Mouse (Mus musculus) kidney, adult 2 months (tissue): Measurements from ENCODE around the gene Clcf1. TPM values are rescaled to one million over a fixed set of nuclear protein-coding genes. Genes with fewer than 3 reads are reported as not detected.

Experiments
- DNase-seq: peaks from one replicate; pipeline ENCODE4 v3.0.0; 2021
- H3K27ac ChIP-seq: fragments of 200-500 bp; 2 replicates; pipeline ENCODE4 v1.5.1; 2012; ENCODE audit warnings: low read depth, low read length, control low read depth, inconsistent platforms; ENCODE audit not compliant: insufficient read depth
- H3K27me3 ChIP-seq: fragments of 200-500 bp; replicated peaks from 2 replicates; pipeline ENCODE4 v1.6.1; 2012; ENCODE audit warnings: mild to moderate bottlenecking, moderate library complexity, low read length, inconsistent platforms; ENCODE audit not compliant: control insufficient read depth, insufficient read depth
- H3K36me3 ChIP-seq: fragments of 200-500 bp; 2 replicates; pipeline ENCODE4 v1.6.1; 2012; ENCODE audit warnings: mild to moderate bottlenecking, moderate library complexity, low read length, inconsistent platforms; ENCODE audit not compliant: control insufficient read depth, insufficient read depth
- H3K4me1 ChIP-seq: fragments of 200-500 bp; 2 replicates; pipeline ENCODE4 v1.6.1; 2011; ENCODE audit warnings: low read length; ENCODE audit not compliant: control insufficient read depth, insufficient read depth
- H3K4me3 ChIP-seq: fragments of 200-500 bp; 2 replicates; pipeline ENCODE4 v1.5.1; 2011; ENCODE audit warnings: mild to moderate bottlenecking, low read depth, low read length, control low read depth; ENCODE audit not compliant: insufficient read depth
- CTCF ChIP-seq: fragments of 200-500 bp; conservative IDR thresholded peaks from 2 replicates; pipeline ENCODE4 v1.5.1; 2011; ENCODE audit warnings: low read depth, mild to moderate bottlenecking, control low read depth, low read length, moderate library complexity, mixed read lengths; ENCODE audit not compliant: insufficient read depth, insufficient read length
- POLR2A ChIP-seq: fragments of 200-500 bp; IDR thresholded peaks from one replicate; pipeline ENCODE4 v1.6.1; 2011; ENCODE audit warnings: low read depth, low read length, control low read depth
- WGBS: fragments of 180-500 bp; shearing (Covaris S2); methylation state at CpG from one replicate; pipeline ENCODE4 v1.1.7; 2018; 5-methylcytosine and 5-hydroxymethylcytosine counted together
- polyA plus RNA-seq: library from polyadenylated mRNA; depleted of rRNA; stranded (reverse); fragments of >200 nt; gene quantifications from 2 replicates; pipeline ENCODE4 v1.2.3, GENCODE M21; 2012

Clcf1 gene
- polyA plus RNA-seq, 1 experiment: 13.6 TPM

DNA sequence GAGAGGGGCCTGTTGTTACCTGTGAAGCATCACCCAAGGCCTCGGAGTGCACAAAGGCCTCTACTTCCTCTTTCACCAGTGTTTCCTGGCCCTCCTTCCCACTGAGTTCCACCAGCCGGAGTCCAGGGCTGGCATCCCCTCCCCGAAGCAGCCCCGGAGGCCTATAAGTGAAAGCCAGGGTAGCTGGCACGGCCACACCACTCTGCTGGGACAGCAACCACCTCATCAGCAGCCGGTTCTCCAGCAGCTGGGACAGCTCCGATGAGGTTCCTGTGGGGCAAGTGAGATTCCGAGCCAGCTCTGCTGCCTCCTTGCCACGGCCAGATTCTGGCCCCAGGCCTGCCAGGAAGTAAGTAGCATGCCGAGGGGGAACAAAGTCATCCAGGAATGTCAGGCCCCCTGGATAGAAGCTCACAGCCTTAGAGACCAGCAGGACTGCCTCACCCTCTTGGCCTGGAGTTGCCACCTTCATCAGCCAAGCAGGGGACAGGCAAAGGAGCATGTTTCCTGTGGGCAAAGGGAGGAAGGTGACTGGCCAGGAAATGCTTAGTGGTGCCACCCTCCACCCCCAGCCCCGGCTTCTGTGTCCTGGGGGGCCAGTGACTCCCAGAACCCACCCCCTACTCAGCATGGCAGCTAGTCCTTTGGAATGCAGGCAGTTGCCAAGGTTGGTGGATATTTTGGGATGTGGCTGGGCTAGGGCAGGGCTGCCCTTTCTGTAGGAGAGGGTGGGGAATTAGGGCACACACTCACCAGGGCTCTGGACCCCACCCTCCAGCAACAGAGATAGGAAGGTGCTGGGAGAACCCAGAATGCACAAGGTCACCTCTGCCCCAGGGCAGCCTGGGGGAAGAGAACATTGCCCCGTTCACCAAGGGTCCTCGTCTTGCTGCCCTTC lies 42.4 kb upstream of the Clcf1 start:
- H3K27me3 ChIP-seq: no peaks in the 10 kb centered on the region
- no peak for DNase-seq
- no peak for TF ChIP-seq CTCF
- TF ChIP-seq POLR2A: no peak
- H3K4me3 ChIP-seq: no peak overlapping the region
- H3K4me1 ChIP-seq: peaks cover 5% of the 10 kb centered on the region; the same call in 1 of the 2 replicates
- H3K27ac ChIP-seq: peak overlapping the region; percentile 48
- no peaks in the 10 kb centered on the region for H3K36me3 ChIP-seq
- WGBS: 53% methylated on average over 13 of the region's 13 CpGs

DNA sequence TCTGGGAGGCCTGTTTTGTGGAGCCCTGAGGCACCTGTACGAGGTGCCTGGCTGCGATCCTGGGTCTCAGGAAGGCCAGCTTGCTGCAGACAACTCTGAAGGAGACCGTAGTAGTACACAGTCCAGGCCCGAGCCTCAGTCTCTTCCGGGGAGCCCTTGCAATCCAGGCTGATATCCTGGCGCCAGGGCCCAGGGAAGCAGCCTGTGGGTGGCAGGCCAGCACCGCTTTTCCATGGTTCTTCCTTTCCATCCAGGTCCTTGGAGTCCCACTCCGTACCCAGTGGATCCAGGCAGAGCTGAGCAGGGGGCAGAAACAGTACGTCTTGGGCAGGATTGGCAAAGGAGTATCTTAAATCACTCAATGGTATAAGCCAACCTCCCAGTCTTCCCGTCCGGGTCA lies 41.1 kb upstream of the Clcf1 start:
- no peaks in the 10 kb centered on the region for H3K36me3 ChIP-seq
- H3K27me3 ChIP-seq: no peaks in the 10 kb centered on the region
- peaks cover 5% of the 10 kb centered on the region; the same call in 1 of the 2 replicates for H3K4me1 ChIP-seq
- DNase-seq: no peak
- no peak overlapping the region for H3K27ac ChIP-seq
- 79% methylated on average over 11 of the region's 11 CpGs for WGBS
- no peak overlapping the region for H3K4me3 ChIP-seq
- TF ChIP-seq POLR2A: no peak
- 0 out of 2 replicates have a peak, but pooled peaks have one; percentile 10 for TF ChIP-seq CTCF

DNA sequence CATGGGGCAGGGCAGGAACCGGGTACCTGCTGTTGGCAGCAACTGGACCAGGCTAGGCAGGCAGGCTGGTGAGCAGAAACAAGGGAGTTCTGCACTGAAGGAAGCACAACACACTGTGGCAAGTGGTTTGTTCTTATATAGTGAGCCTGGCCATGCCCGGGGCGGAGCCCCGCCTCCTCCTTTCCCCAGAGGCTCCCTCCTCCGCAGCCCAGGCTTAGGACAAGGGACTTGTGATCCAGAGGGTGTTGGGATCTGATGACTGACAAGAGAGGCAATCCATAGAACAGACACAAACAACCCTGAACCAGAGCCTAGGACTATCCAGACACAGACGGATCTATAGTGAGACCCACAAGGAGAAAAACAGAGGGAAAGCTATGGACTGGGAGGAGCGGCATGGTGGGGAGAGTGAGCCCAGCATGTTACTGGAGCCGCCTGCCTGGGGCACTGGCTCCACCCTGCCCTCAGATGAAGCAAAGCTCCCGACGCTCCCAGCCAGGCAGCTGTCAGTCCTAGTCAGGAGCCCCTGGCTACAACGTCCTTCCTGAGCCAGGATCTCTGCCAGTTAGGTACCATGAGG lies 38.6 kb upstream of the Clcf1 start, which contains the start of gene Carns1:
Carns1 (minus strand) TSS at position 112 of the 580 bp plus-strand sequence.
- H3K4me3 ChIP-seq: no peak within 1 kb of the TSS
- WGBS: 17% methylated on average over 11 of the region's 11 CpGs

DNA sequence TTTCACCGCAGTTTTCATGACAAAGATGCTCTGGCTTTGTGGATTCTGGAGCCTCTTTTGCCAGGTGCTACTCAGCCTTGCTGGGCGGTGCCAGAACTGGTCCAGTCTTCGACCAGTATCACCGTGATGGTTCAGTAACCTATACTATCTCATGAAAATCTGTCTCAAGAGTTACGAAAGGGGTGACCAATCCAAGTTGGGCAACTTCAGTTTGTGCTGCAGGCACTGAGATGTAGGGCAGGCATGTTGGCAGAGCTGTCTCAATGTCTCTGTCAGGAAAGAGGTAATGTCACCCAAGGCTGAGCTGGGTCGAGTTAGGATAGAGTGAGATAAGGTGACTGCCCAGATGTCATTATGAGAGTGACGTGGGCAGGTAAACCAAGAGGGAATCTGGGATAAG lies 33.6 kb upstream of the Clcf1 start:
- H3K27me3 ChIP-seq: no peaks in the 10 kb centered on the region
- no peak overlapping the region for H3K4me3 ChIP-seq
- H3K36me3 ChIP-seq: no peaks in the 10 kb centered on the region
- no peak overlapping the region for H3K27ac ChIP-seq
- no peaks in the 10 kb centered on the region for H3K4me1 ChIP-seq
- WGBS: 92% methylated on average over 7 of the region's 7 CpGs
- no peak for DNase-seq
- TF ChIP-seq POLR2A (no peak), CTCF (no peak)

More for the DNA sequence above, 38.6 kb upstream of the Clcf1 start, which contains the start of gene Carns1:
- no peak for DNase-seq
- Histone ChIP-seq H3K27ac (no peak within 1 kb of the TSS), H3K27me3 (no peaks in the 10 kb centered on the region), H3K36me3 (no peaks in the 10 kb centered on the region), H3K4me1 (no peaks in the 10 kb centered on the region)
- TF ChIP-seq POLR2A (no peak), CTCF (no peak)

DNA sequence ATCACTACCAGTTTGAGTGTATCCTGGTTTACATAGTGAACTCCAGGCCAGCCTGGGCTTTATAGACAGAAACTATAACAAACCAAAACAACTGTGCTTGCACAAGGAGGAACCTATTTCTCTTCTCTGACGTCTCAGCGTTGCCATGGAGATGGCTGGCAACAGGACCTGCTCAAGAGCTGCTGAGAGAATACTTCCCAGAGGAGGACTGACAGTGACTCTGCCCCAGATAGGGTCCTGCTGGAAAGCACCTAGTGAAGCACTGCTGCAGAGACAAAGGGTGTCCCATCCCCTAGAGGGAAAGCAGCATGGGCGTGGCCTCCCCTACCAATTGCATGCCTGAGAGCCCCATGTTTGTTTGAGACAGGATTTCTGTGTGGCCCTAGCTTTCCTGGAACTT lies 32.1 kb upstream of the Clcf1 start:
- Histone ChIP-seq H3K36me3 (no peaks in the 10 kb centered on the region), H3K27me3 (no peaks in the 10 kb centered on the region), H3K4me1 (no peaks in the 10 kb centered on the region), H3K27ac (no peak overlapping the region), H3K4me3 (no peak overlapping the region)
- TF ChIP-seq POLR2A (no peak), CTCF (no peak)
- 49% methylated on average over 3 of the region's 3 CpGs for WGBS
- peak; percentile 41 for DNase-seq

DNA sequence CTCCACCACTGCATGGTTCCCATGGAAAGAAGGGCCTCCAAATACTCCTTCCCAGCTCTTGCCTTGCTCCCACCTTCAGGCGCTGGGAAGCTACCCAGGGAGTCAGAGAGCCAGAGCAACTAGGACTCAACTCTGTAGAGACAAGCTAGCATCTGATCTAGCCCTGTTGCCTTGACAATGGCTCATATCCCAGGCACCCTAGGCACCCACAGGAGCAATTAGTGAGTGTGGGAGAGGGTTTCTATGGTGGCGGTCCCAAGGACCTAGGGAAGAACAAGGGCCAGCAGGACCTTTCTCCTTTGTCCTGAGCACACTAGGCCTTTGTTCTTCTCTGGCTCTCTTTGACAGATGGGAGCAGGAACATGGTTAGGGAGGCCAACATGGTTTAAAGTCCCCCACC lies 30.3 kb upstream of the Clcf1 start:
- Histone ChIP-seq H3K36me3 (no peaks in the 10 kb centered on the region), H3K4me3 (no peak overlapping the region), H3K4me1 (no peaks in the 10 kb centered on the region), H3K27me3 (no peaks in the 10 kb centered on the region), H3K27ac (no peak overlapping the region)
- 88% methylated on average over 2 of the region's 2 CpGs for WGBS
- no peak for TF ChIP-seq CTCF
- TF ChIP-seq POLR2A: no peak
- DNase-seq: no peak
